Mouse (Mus musculus): Measurements from ENCODE around the gene Arl5c. TPM values are rescaled to one million over a fixed set of nuclear protein-coding genes. Genes with fewer than 3 reads are reported as not detected.
A peak's percentile ranks its signal among the peaks of the same experiment; 100 is the strongest.

The Arl5c gene
- polyA plus RNA-seq, 1 experiment from 2014 or later = 6.8 TPM

GRCm38 (mm10) chr11:97985727-97986677 lies 10.0 kb downstream of the Arl5c start, which contains the start of gene Plxdc1:
TSS of gene Plxdc1 (minus strand) at chr11:97986444.
- H3K27ac ChIP-seq = no peak within 1 kb of the TSS
- H3K4me1 ChIP-seq = peaks cover 24% of the 10 kb centered on the region
- no peaks in the 10 kb centered on the region for H3K36me3 ChIP-seq
- H3K27me3 ChIP-seq (replicated peaks) = peaks cover 35% of the 10 kb centered on the region
- WGBS = 3% methylated on average over 69 of the region's 74 CpGs
- H3K4me2 ChIP-seq (replicated peaks) = peak within 1 kb of the TSS; percentile 90
- no peak for ATAC-seq (ENCODE audit: low FRiP score, low read depth)
- no peaks in the 10 kb centered on the region for H3K9me3 ChIP-seq
- H3K9ac ChIP-seq = peak within 1 kb of the TSS; percentile 60
- H3K4me3 ChIP-seq = peak within 1 kb of the TSS; percentile 56

GRCm38 (mm10) chr11:97983983-97984382 lies 12.0 kb downstream of the Arl5c start:
- H3K36me3 ChIP-seq = no peaks in the 10 kb centered on the region
- H3K4me3 ChIP-seq = no peak overlapping the region
- H3K9ac ChIP-seq = no peak overlapping the region
- no peaks in the 10 kb centered on the region for H3K9me3 ChIP-seq
- 87% methylated on average over 1 of the region's 1 CpGs for WGBS
- H3K27me3 ChIP-seq (replicated peaks) = peaks cover 35% of the 10 kb centered on the region
- no peak for ATAC-seq (ENCODE audit: low FRiP score, low read depth)
- no peak overlapping the region for H3K27ac ChIP-seq
- no peak overlapping the region for H3K4me2 ChIP-seq (replicated peaks)
- peaks cover 16% of the 10 kb centered on the region for H3K4me1 ChIP-seq

- Histone ChIP-seq H3K9me3 (no peaks in the 10 kb centered on the region), H3K4me2 (replicated peaks) (no peak overlapping the region), H3K4me3 (no peak overlapping the region), H3K4me1 (peaks cover 16% of the 10 kb centered on the region), H3K27me3 (replicated peaks) (peaks cover 35% of the 10 kb centered on the region), H3K36me3 (no peaks in the 10 kb centered on the region), H3K9ac (no peak overlapping the region), H3K27ac (no peak overlapping the region)
- ATAC-seq (ENCODE audit: low FRiP score, low read depth) = no peak
- WGBS = 84% methylated on average over 3 of the region's 3 CpGs
Measured at GRCm38 (mm10) chr11:97983506-97983905, 12.5 kb downstream of the Arl5c start.

GRCm38 (mm10) chr11:97982721-97983120 lies 13.3 kb downstream of the Arl5c start:
- peaks cover 16% of the 10 kb centered on the region for H3K4me1 ChIP-seq
- 88% methylated on average over 9 of the region's 9 CpGs for WGBS
- no peak overlapping the region for H3K4me2 ChIP-seq (replicated peaks)
- H3K36me3 ChIP-seq = no peaks in the 10 kb centered on the region
- peaks cover 35% of the 10 kb centered on the region for H3K27me3 ChIP-seq (replicated peaks)
- no peak overlapping the region for H3K27ac ChIP-seq
- no peaks in the 10 kb centered on the region for H3K9me3 ChIP-seq
- ATAC-seq (ENCODE audit: low FRiP score, low read depth) = no peak
- H3K9ac ChIP-seq = no peak overlapping the region
- no peak overlapping the region for H3K4me3 ChIP-seq

- H3K4me3 ChIP-seq = no peak overlapping the region
- no peak overlapping the region for H3K9ac ChIP-seq
- no peak overlapping the region for H3K4me2 ChIP-seq (replicated peaks)
- no peaks in the 10 kb centered on the region for H3K36me3 ChIP-seq
- no peak for ATAC-seq (ENCODE audit: low FRiP score, low read depth)
- WGBS = 69% methylated on average over 9 of the region's 9 CpGs
- no peaks in the 10 kb centered on the region for H3K9me3 ChIP-seq
- 0 out of 2 replicates have a peak, but pooled peaks cover 2% of the 10 kb centered on the region for H3K4me1 ChIP-seq
- no peak overlapping the region for H3K27ac ChIP-seq
- peaks cover 19% of the 10 kb centered on the region for H3K27me3 ChIP-seq (replicated peaks)
Measured at GRCm38 (mm10) chr11:97980531-97980966, 15.4 kb downstream of the Arl5c start.

GRCm38 (mm10) chr11:97979824-97980495 lies 16.0 kb downstream of the Arl5c start:
- Histone ChIP-seq H3K27me3 (replicated peaks) (peaks cover 13% of the 10 kb centered on the region), H3K4me2 (replicated peaks) (no peak overlapping the region), H3K36me3 (no peaks in the 10 kb centered on the region), H3K4me3 (no peak overlapping the region), H3K27ac (no peak overlapping the region), H3K9me3 (no peaks in the 10 kb centered on the region), H3K9ac (no peak overlapping the region), H3K4me1 (0 out of 2 replicates have a peak, but pooled peaks cover 2% of the 10 kb centered on the region)
- ATAC-seq (ENCODE audit: low FRiP score, low read depth) = no peak
- 73% methylated on average over 10 of the region's 10 CpGs for WGBS

- Histone ChIP-seq H3K4me2 (replicated peaks) (no peak overlapping the region), H3K9me3 (no peaks in the 10 kb centered on the region), H3K4me3 (no peak overlapping the region), H3K27me3 (replicated peaks) (no peaks in the 10 kb centered on the region; the same call in 1 of the 2 replicates), H3K27ac (no peak overlapping the region), H3K9ac (no peak overlapping the region), H3K4me1 (0 out of 2 replicates have a peak, but pooled peaks cover 2% of the 10 kb centered on the region), H3K36me3 (no peaks in the 10 kb centered on the region)
- no peak for ATAC-seq (ENCODE audit: low FRiP score, low read depth)
- 89% methylated on average over 13 of the region's 13 CpGs for WGBS
Measured at GRCm38 (mm10) chr11:97978392-97978791, 17.6 kb downstream of the Arl5c start.

- ATAC-seq (ENCODE audit: low FRiP score, low read depth) = no peak
- 86% methylated on average over 5 of the region's 5 CpGs for WGBS
Measured at GRCm38 (mm10) chr11:97977797-97978196, 18.2 kb downstream of the Arl5c start.

GRCm38 (mm10) chr11:97974746-97975145 lies 21.2 kb downstream of the Arl5c start:
- no peaks in the 10 kb centered on the region; the same call in 1 of the 2 replicates for H3K27me3 ChIP-seq (replicated peaks)
- 87% methylated on average over 5 of the region's 5 CpGs for WGBS
- no peak for ATAC-seq (ENCODE audit: low FRiP score, low read depth)
- H3K4me2 ChIP-seq (replicated peaks) = no peak overlapping the region
- no peaks in the 10 kb centered on the region for H3K4me1 ChIP-seq
- no peak overlapping the region for H3K9ac ChIP-seq
- no peak overlapping the region for H3K4me3 ChIP-seq
- H3K27ac ChIP-seq = no peak overlapping the region
- no peaks in the 10 kb centered on the region for H3K36me3 ChIP-seq
- no peaks in the 10 kb centered on the region for H3K9me3 ChIP-seq

More at GRCm38 (mm10) chr11:97977797-97978196, 18.2 kb downstream of the Arl5c start:
- H3K9ac ChIP-seq = no peak overlapping the region
- H3K4me1 ChIP-seq = 0 out of 2 replicates have a peak, but pooled peaks cover 2% of the 10 kb centered on the region
- no peak overlapping the region for H3K4me3 ChIP-seq
- H3K27ac ChIP-seq = no peak overlapping the region
- H3K4me2 ChIP-seq (replicated peaks) = no peak overlapping the region
- no peaks in the 10 kb centered on the region for H3K9me3 ChIP-seq
- no peaks in the 10 kb centered on the region for H3K36me3 ChIP-seq
- no peaks in the 10 kb centered on the region; the same call in 1 of the 2 replicates for H3K27me3 ChIP-seq (replicated peaks)

- no peak overlapping the region for H3K9ac ChIP-seq
- no peaks in the 10 kb centered on the region; the same call in 1 of the 2 replicates for H3K27me3 ChIP-seq (replicated peaks)
- no peaks in the 10 kb centered on the region for H3K4me1 ChIP-seq
- no peaks in the 10 kb centered on the region for H3K9me3 ChIP-seq
- no peak overlapping the region for H3K4me2 ChIP-seq (replicated peaks)
- H3K27ac ChIP-seq = no peak overlapping the region
- WGBS = 88% methylated on average over 5 of the region's 5 CpGs
- no peak overlapping the region for H3K4me3 ChIP-seq
- no peak for ATAC-seq (ENCODE audit: low FRiP score, low read depth)
- H3K36me3 ChIP-seq = no peaks in the 10 kb centered on the region
Measured at GRCm38 (mm10) chr11:97974141-97974540, 21.8 kb downstream of the Arl5c start.

- H3K27ac ChIP-seq = no peak overlapping the region
- H3K4me3 ChIP-seq = no peak overlapping the region
- no peaks in the 10 kb centered on the region for H3K4me1 ChIP-seq
- H3K36me3 ChIP-seq = no peaks in the 10 kb centered on the region
- no peaks in the 10 kb centered on the region; the same call in 1 of the 2 replicates for H3K27me3 ChIP-seq (replicated peaks)
- no peaks in the 10 kb centered on the region for H3K9me3 ChIP-seq
- no peak overlapping the region for H3K4me2 ChIP-seq (replicated peaks)
- WGBS = 70% methylated on average over 2 of the region's 2 CpGs
- ATAC-seq (ENCODE audit: low FRiP score, low read depth) = no peak
- H3K9ac ChIP-seq = no peak overlapping the region
Measured at GRCm38 (mm10) chr11:97972434-97972833, 23.5 kb downstream of the Arl5c start.

GRCm38 (mm10) chr11:97971232-97971631 lies 24.7 kb downstream of the Arl5c start:
- 41% methylated on average over 7 of the region's 7 CpGs for WGBS
- no peak overlapping the region for H3K4me3 ChIP-seq
- no peaks in the 10 kb centered on the region for H3K4me1 ChIP-seq
- H3K9ac ChIP-seq = no peak overlapping the region
- ATAC-seq (ENCODE audit: low FRiP score, low read depth) = no peak
- no peak overlapping the region for H3K27ac ChIP-seq
- H3K36me3 ChIP-seq = no peaks in the 10 kb centered on the region
- H3K4me2 ChIP-seq (replicated peaks) = no peak overlapping the region
- H3K27me3 ChIP-seq (replicated peaks) = no peaks in the 10 kb centered on the region; the same call in 1 of the 2 replicates
- no peaks in the 10 kb centered on the region for H3K9me3 ChIP-seq
